Mouse (Mus musculus) left cerebral cortex, adult 9 months (tissue): ENCODE measurements around the gene Prrg1.
"Not testable (repeated sequence)": the region's sequence is repeated elsewhere in the genome, so short reads cannot be mapped to it uniquely, and the experiment has no call there.

Source experiments
- DNase-seq, 2 experiments: peaks; one replicate each; pipeline ENCODE4 v3.0.0; 2022; ENCODE audit warnings: low spot score in 2 of 2

The Prrg1 gene

DNA sequence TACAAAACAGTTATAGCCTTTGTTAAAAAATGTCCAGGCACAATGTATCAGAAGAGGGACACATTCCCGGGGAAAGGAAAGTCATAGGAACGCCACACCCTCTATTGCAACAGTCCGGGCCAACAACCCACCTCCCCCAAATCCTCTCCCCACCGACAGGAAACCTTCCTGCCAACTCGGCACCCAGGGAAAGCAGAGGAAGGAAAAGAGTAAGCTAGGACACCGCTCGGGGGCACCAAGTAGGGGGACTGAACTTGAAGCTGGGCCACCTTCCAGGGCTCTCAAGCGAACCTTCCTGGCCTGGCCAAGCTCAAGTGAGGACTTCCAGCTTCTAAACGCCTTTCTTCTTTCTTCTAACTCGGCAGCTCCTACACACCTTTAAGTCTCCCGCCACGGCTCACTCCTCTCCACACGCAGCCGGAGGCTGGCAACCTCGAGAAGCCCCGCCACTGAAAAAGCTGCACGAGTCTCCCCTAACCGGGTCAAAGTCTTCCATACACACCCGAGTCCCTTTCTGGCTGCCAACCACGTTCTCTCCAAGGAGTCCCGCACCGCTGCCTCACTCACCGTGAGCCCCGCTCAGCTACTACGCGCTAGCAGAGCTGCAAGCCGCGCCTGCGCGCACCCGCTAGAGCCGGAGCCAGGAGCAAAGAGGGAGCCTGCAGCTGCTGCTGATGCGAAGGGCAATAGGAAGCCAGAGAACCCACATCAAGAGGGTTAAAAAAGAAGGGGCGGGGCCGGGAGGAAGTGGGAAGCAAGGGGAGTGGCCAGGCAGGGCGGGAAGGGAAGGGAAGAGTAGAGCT is at the start of gene Prrg1:
Prrg1 (minus strand) TSS at position 695 of the 803 bp plus-strand sequence.
- peak in 1 of 2 experiments; percentile 63 for DNase-seq

- no peak for DNase-seq
These were observed 22.1 kb upstream of the Prrg1 start for GRCm38 (mm10) chrX:78605814-78606213.

- no peak for DNase-seq
These were observed 9.4 kb upstream of the Prrg1 start for GRCm38 (mm10) chrX:78593138-78593537.

- peak in 1 of 2 experiments; percentile 9 for DNase-seq
These were observed 868 bp downstream of the Prrg1 start for GRCm38 (mm10) chrX:78582854-78583201.

GRCm38 (mm10) chrX:78563451-78563850 is 20.2 kb downstream of the Prrg1 start:
- DNase-seq: no peak

DNA sequence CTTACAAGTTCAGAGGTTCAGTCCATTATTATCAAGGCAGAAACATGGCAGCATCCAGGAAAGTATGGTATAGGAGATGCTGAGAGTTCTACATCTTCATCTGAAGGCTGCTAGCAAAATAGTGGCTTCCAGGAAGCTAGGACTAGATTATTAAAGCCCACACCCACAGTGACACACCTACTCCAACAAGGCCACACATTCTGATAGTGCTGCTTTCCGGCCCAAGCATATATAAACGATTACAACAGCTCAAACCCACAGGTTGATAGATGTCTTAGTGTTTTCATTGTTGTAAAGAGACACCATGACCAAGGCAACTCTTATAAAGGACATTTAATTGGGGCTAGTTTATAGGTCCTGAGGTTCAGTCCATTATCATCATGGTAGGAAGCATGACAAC is 30.3 kb downstream of the Prrg1 start:
- no peak for DNase-seq

DNA sequence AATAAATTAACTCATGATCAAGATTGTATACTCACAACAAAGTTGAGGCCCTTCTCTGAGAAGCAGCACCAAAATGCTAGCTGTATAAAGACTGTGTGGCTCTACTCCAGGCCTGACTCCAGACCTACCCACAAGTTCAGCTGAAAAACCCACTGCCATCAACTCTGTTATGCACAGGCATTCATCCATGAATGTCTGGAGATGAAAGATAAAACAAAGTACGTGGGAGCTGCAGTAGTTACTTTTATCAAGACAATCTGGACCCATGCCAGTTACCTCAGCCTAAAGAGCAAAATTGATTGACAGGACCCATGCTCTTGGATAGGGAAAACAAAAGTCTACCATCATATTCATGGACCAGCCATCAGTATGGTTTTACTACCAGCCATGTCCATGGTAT is 31.0 kb downstream of the Prrg1 start:
- no peak for DNase-seq

DNA sequence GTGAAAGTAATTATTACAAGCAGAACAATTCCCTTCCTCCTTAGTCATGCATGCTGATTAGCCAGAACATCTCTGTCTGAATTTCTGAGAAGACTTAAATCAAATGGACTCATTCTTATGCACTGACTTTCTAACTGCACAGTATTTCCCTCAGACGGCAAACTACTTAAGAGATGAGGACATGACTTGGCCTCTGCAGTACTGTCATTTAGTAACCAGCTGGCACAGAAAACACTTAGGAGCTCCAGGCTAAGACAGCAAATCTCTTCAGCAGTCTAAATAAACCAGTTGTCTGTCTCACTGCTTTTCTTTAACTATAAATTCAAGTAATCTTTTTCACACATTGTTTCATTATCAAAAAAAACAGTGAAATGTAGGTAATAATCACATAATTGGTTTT is 36.0 kb downstream of the Prrg1 start:
- DNase-seq: no peak

DNA sequence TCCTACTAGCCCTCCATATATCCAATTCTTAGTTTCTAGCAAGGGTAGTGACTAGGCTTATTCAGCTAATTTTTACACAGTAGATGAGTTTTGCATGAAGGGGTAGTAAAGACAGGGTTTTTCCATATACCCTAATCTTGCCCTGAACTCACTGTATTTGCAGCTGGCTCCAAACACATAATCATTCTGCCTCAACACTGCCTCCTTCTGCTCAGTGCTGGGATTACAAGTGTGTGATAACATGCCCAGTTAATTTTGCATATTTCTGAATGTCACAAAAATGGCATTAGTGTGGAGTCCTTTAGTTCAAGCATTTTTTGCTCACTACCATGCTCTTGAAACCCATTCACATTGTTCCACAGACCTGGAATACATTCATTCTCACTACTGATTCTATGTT is 44.0 kb downstream of the Prrg1 start:
- no peak for DNase-seq

GRCm38 (mm10) chrX:78538632-78539316 is 44.9 kb downstream of the Prrg1 start:
- DNase-seq: no peak

DNA sequence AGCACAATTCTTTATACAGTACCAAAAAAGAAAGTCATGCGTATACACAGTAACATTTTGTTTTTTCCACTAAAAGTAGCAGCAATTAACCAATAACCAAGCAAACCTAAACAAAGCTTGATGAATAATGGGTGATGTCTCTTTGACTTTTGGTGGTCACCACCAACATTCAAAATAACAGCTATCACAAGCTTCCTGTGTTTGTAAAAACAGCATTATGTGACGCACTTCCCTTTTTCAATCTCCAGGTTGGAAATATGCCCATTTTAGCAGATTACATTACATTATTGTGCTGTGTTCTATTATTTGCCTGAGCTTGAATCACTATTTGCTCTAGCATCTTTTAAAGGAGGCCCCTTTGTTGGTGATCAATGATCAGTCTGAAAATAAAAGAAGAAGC is 65.4 kb downstream of the Prrg1 start:
- DNase-seq: no peak

DNA sequence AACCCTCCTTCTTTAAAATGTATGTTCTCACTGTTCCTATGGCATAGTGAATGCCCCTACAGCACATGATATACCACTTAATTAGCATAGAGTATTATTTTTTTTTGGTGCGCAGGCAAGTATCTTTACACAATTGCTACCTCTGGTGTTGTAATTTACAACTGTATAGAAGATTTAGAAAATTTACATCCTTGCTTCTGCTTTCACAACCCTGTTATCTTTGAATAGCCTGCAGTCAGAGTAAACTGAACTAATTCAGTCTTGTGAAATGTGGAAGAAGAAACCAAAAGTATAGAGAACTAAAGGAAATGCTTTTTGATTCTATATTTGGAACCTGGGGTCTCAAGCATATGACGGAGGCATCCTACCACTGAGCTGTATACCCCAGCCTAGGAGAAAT is 100.7 kb downstream of the Prrg1 start:
- no peak for DNase-seq

DNA sequence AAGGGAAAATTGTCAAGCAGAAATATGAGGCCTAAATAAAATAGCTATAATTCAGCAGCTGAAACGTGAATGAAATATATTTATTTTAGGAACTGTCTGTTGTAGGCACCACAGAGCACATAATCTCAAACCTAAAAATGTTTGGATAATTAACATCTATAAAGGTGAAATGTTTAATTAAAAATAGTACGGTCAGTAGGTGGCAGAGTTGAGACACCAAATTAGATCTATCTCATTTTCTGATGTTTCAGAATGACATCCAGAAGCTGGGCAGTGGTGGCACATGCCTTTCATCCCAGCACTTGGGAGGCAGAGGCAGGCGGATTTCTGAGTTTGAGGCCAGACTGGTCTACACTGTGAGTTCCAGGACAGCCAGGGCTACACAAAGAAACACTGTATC is 104.0 kb downstream of the Prrg1 start:
- DNase-seq: no peak

GRCm38 (mm10) chrX:78434357-78434756 is 149.3 kb downstream of the Prrg1 start:
- no peak for DNase-seq

- not testable (repeated sequence) for DNase-seq
These were observed 180.3 kb downstream of the Prrg1 start for GRCm38 (mm10) chrX:78403346-78403745.
